Mouse (Mus musculus) subcutaneous adipose tissue, adult 2 months (tissue): ENCODE results near the gene Pcdh17. TPM values are rescaled to one million over a fixed set of nuclear protein-coding genes. Genes with fewer than 3 reads are reported as not detected.

Experiments
- polyA plus RNA-seq: library from polyadenylated mRNA; depleted of rRNA; stranded (reverse); fragments of >200 nt; gene quantifications from 2 replicates; pipeline ENCODE4 v1.2.3, GENCODE M21; 2012; ENCODE audit warnings: low replicate concordance; rRNA removed

Pcdh17 gene
- 2.3 and 2.8 TPM in 2 replicates for polyA plus RNA-seq

GRCm38 (mm10) chr14:84443288-84443686 is at the start of gene Pcdh17:
TSS of gene Pcdh17 (plus strand) at chr14:84443563.

